Mouse (Mus musculus): ENCODE data around the gene Nacc2. TPM values are rescaled to one million over a fixed set of nuclear protein-coding genes. Genes with fewer than 3 reads are reported as not detected.

Nacc2 gene
- 10 to 100 TPM; 12.3 to 18.4 TPM for total RNA-seq (2021)
- long read RNA-seq, experiment 1, full-length matches to known transcripts = 11 of 24 reads
- long read RNA-seq, experiment 1, partial matches to known transcripts = 3 of 24 reads
- long read RNA-seq, experiment 1, other reads (novel, unspliced or antisense) = 10 of 24 reads
- long read RNA-seq, experiment 2, full-length matches to known transcripts = 18 of 27 reads
- long read RNA-seq, experiment 2, partial matches to known transcripts = 3 of 27 reads
- long read RNA-seq, experiment 2, other reads (novel, unspliced or antisense) = 6 of 27 reads

- DNase-seq = no peak
- intact Hi-C loops (cut with DNase I; ENCODE audit: low total_unique reads) = no loop called here
These were observed at the start of gene Nacc2 for GRCm38 (mm10) chr2:26123079-26123648. Gene Nacc2 (minus strand): TSS chr2:26123220.

- intact Hi-C loops (cut with DNase I; ENCODE audit: low total_unique reads) = no loop called here
- no peak for DNase-seq
These were observed 49.1 kb upstream of the Nacc2 start for GRCm38 (mm10) chr2:26172166-26172565.

- DNase-seq = no peak
- intact Hi-C loops (cut with DNase I; ENCODE audit: low total_unique reads) = no loop called here
These were observed 47.4 kb upstream of the Nacc2 start for GRCm38 (mm10) chr2:26170376-26170775.

- no peak for DNase-seq
- intact Hi-C loops (cut with DNase I; ENCODE audit: low total_unique reads) = no loop called here
These were observed 46.0 kb upstream of the Nacc2 start for GRCm38 (mm10) chr2:26168843-26169579.

- DNase-seq = no peak
- intact Hi-C loops (cut with DNase I; ENCODE audit: low total_unique reads) = no loop called here
These were observed 43.9 kb upstream of the Nacc2 start for GRCm38 (mm10) chr2:26166890-26167289.

- no peak for DNase-seq
- intact Hi-C loops (cut with DNase I; ENCODE audit: low total_unique reads) = loop anchor here (5.0 kb wide), 1 partner anchor 119 kb away; no protein-coding TSS in a partner anchor
These were observed 35.0 kb upstream of the Nacc2 start for GRCm38 (mm10) chr2:26158064-26158463.

- intact Hi-C loops (cut with DNase I; ENCODE audit: low total_unique reads) = loop anchor here (5.0 kb wide), 1 partner anchor 121 kb away; no protein-coding TSS in a partner anchor
- no peak for DNase-seq
These were observed 33.4 kb upstream of the Nacc2 start for GRCm38 (mm10) chr2:26156191-26156977.

- no peak for DNase-seq
- intact Hi-C loops (cut with DNase I; ENCODE audit: low total_unique reads) = loop anchor here (5.0 kb wide), 1 partner anchor 122 kb away; no protein-coding TSS in a partner anchor
These were observed 32.7 kb upstream of the Nacc2 start for GRCm38 (mm10) chr2:26155737-26156136.

GRCm38 (mm10) chr2:26154586-26154985 lies 31.6 kb upstream of the Nacc2 start:
- intact Hi-C loops (cut with DNase I; ENCODE audit: low total_unique reads) = loop anchor here (5.0 kb wide), 1 partner anchor 73 kb away; no protein-coding TSS in a partner anchor
- DNase-seq = no peak

GRCm38 (mm10) chr2:26153909-26154340 lies 30.9 kb upstream of the Nacc2 start:
- no peak for DNase-seq
- intact Hi-C loops (cut with DNase I; ENCODE audit: low total_unique reads) = loop anchor here (5.0 kb wide), 1 partner anchor 73 kb away; no protein-coding TSS in a partner anchor

GRCm38 (mm10) chr2:26153295-26153694 lies 30.3 kb upstream of the Nacc2 start:
- intact Hi-C loops (cut with DNase I; ENCODE audit: low total_unique reads) = loop anchor here (5.0 kb wide), 1 partner anchor 74 kb away; no protein-coding TSS in a partner anchor
- DNase-seq = peak; percentile 57

GRCm38 (mm10) chr2:26147706-26148370 lies 24.8 kb upstream of the Nacc2 start:
- intact Hi-C loops (cut with DNase I; ENCODE audit: low total_unique reads) = no loop called here
- no peak for DNase-seq

- intact Hi-C loops (cut with DNase I; ENCODE audit: low total_unique reads) = no loop called here
- no peak for DNase-seq
These were observed 23.5 kb upstream of the Nacc2 start for GRCm38 (mm10) chr2:26146337-26147042.

- DNase-seq = no peak
- intact Hi-C loops (cut with DNase I; ENCODE audit: low total_unique reads) = no loop called here
These were observed 22.1 kb upstream of the Nacc2 start for GRCm38 (mm10) chr2:26145113-26145512.

- no peak for DNase-seq
- intact Hi-C loops (cut with DNase I; ENCODE audit: low total_unique reads) = loop anchor here (5.0 kb wide), 1 partner anchor 87 kb away; no protein-coding TSS in a partner anchor
These were observed 21.3 kb upstream of the Nacc2 start for GRCm38 (mm10) chr2:26144331-26144730.

- peak; percentile 51 for DNase-seq
- intact Hi-C loops (cut with DNase I; ENCODE audit: low total_unique reads) = loop anchor here (2.0 to 5.0 kb wide), 2 partner anchors 86 to 119 kb away; no protein-coding TSS in a partner anchor
These were observed 20.5 kb upstream of the Nacc2 start for GRCm38 (mm10) chr2:26143556-26143955.

GRCm38 (mm10) chr2:26142986-26143385 lies 20.0 kb upstream of the Nacc2 start:
- DNase-seq = no peak
- intact Hi-C loops (cut with DNase I; ENCODE audit: low total_unique reads) = loop anchor here (2.0 to 5.0 kb wide), 2 partner anchors 86 to 118 kb away; no protein-coding TSS in a partner anchor
